Mouse (Mus musculus) hindbrain, embryonic 16.5 days (tissue): Measurements from ENCODE around the gene Rgma. TPM values are rescaled to one million over a fixed set of nuclear protein-coding genes. Genes with fewer than 3 reads are reported as not detected.
A peak's percentile ranks its signal among the peaks of the same experiment; 100 is the strongest.

Experiments used
- ATAC-seq: fragments of 200-750 bp; cut with Nextera tagmentation; 2 replicates; pipeline ENCODE4 v1.8.0; 2017; ENCODE audit warnings: moderate TSS enrichment, moderate library complexity
- H3K27ac ChIP-seq: fragments of 300-500 bp; sonication (generic); 2 replicates; pipeline ENCODE4 v1.5.1; 2014; ENCODE audit warnings: low read depth, mild to moderate bottlenecking, control low read depth, low read length, moderate library complexity
- H3K27me3 ChIP-seq: fragments of 300-500 bp; sonication (generic); replicated peaks from 2 replicates; pipeline ENCODE4 v1.6.1; 2014; ENCODE audit warnings: low read length; ENCODE audit not compliant: control insufficient read depth, insufficient read depth
- H3K36me3 ChIP-seq: fragments of 300-500 bp; sonication (generic); 2 replicates; pipeline ENCODE4 v1.6.1; 2014; ENCODE audit warnings: mild to moderate bottlenecking, low read length, moderate library complexity, mixed read lengths; ENCODE audit not compliant: control insufficient read depth, insufficient read depth
- H3K4me1 ChIP-seq: fragments of 300-500 bp; sonication (generic); 2 replicates; pipeline ENCODE4 v1.6.1; 2014; ENCODE audit warnings: low read depth, low read length; ENCODE audit not compliant: control insufficient read depth, insufficient read depth
- H3K4me2 ChIP-seq: fragments of 300-500 bp; sonication (generic); 2 replicates; pipeline ENCODE4 v1.6.1; 2014; ENCODE audit warnings: mild to moderate bottlenecking, low read length, control low read depth, moderate library complexity
- H3K4me3 ChIP-seq: fragments of 300-500 bp; sonication (generic); 2 replicates; pipeline ENCODE4 v1.5.1; 2014; ENCODE audit warnings: mild to moderate bottlenecking, low read length, control low read depth, moderate library complexity
- H3K9ac ChIP-seq: fragments of 300-500 bp; sonication (generic); 2 replicates; pipeline ENCODE4 v1.6.1; 2014; ENCODE audit warnings: low read depth, mild to moderate bottlenecking, control low read depth, low read length, moderate library complexity
- H3K9me3 ChIP-seq: fragments of 300-500 bp; sonication (generic); 2 replicates; pipeline ENCODE4 v1.6.1; 2014; ENCODE audit warnings: mild to moderate bottlenecking, low read length, moderate library complexity; ENCODE audit not compliant: control insufficient read depth
- WGBS: fragments of 180-500 bp; shearing (Covaris S2); extraction: QIAGEN DNeasy Blood & Tissue Kit; methylation state at CpG from one replicate; pipeline ENCODE4 v1.1.7; 2014; 5-methylcytosine and 5-hydroxymethylcytosine counted together
- polyA plus RNA-seq: library from polyadenylated mRNA; unstranded; fragments of >200 nt; fragmentation: Nextera tagmentation; extraction: Ambion mirVana; gene quantifications from 2 replicates; pipeline ENCODE4 v1.2.1, GENCODE M21; 2015

Gene Rgma
- polyA plus RNA-seq, 1 experiment from 2014 or later: 30.9 TPM

GRCm38 (mm10) chr7:73433637-73434335 is 58.5 kb downstream of the Rgma start:
- Histone ChIP-seq H3K27me3 (no peaks in the 10 kb centered on the region), H3K4me2 (no peak overlapping the region), H3K9me3 (no peaks in the 10 kb centered on the region), H3K27ac (peak overlapping the region; percentile 34; the same call in 1 of the 2 replicates), H3K4me3 (no peak overlapping the region), H3K36me3 (peaks cover 43% of the 10 kb centered on the region), H3K9ac (no peak overlapping the region), H3K4me1 (no peaks in the 10 kb centered on the region)
- peak; percentile 67 for ATAC-seq
- 64% methylated on average over 6 of the region's 6 CpGs for WGBS

DNA sequence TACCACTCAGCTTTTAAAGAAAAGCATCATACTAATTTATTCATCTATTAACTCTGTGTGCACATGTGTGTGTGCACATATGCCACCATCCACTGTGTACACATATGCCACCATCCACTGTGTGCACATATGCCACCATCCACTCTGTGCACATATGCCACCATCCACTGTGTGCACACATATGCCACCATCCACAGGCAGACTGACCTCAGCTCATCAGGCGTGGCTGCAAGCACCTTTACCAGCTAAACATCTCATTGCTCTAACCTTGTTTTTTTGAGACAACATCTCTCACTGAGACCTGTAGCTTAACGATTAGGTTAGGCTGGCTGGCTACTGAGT is 59.0 kb downstream of the Rgma start:
- Histone ChIP-seq H3K36me3 (peaks cover 43% of the 10 kb centered on the region), H3K4me1 (no peaks in the 10 kb centered on the region), H3K4me2 (no peak overlapping the region), H3K27ac (no peak overlapping the region), H3K9ac (no peak overlapping the region), H3K4me3 (no peak overlapping the region), H3K9me3 (no peaks in the 10 kb centered on the region), H3K27me3 (no peaks in the 10 kb centered on the region)
- WGBS: 91% methylated on average over 2 of the region's 2 CpGs
- no peak for ATAC-seq

DNA sequence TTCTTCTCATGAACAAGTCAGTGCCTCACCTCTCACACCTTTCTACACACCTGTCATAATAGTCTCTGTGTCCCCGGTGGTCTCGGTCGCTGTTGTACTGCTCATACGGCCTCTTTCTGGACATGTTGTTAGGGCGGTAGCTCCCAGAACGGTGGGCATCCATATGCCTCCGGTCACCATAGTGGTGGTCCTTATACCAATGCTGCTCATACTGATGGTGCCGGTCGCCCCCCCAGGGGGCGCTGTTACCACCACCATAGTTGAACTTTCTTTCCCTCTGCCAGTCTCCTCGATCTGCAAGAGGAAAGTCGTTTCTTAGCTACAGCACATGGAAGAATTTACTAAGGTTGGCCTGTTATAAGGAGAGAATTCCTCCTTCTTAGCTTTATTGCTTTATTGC is 60.4 kb downstream of the Rgma start:
- Histone ChIP-seq H3K4me2 (no peak overlapping the region), H3K9ac (no peak overlapping the region), H3K27me3 (no peaks in the 10 kb centered on the region), H3K36me3 (peaks cover 52% of the 10 kb centered on the region), H3K27ac (no peak overlapping the region), H3K4me1 (no peaks in the 10 kb centered on the region), H3K4me3 (no peak overlapping the region), H3K9me3 (no peaks in the 10 kb centered on the region)
- 78% methylated on average over 12 of the region's 12 CpGs for WGBS
- 0 out of 2 replicates have a peak, but pooled peaks have one; percentile 21 for ATAC-seq

DNA sequence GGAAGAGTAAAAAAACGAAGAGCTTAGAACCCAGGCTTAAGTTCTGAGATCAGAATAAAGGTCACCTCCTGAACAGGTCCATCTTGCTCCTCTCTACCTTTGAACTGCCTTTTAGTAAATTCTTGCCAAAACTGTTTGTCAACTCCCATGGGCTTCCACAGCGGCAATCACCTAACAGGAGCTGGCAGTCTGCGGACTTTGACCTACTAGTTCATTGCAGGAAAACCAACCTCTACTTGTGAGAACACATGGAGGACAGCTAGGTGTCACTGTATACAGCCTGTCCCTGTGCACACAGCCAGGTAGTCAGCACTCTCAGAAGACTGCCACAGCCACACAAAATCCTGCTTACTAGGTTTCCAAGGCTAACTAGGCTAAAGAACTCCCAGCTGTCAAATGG is 66.5 kb downstream of the Rgma start:
- no peaks in the 10 kb centered on the region for H3K4me1 ChIP-seq
- no peak overlapping the region for H3K9ac ChIP-seq
- peaks cover 69% of the 10 kb centered on the region for H3K36me3 ChIP-seq
- no peak for ATAC-seq
- 96% methylated on average over 3 of the region's 3 CpGs for WGBS
- H3K4me2 ChIP-seq: no peak overlapping the region
- H3K27ac ChIP-seq: no peak overlapping the region
- H3K9me3 ChIP-seq: no peaks in the 10 kb centered on the region
- H3K27me3 ChIP-seq: no peaks in the 10 kb centered on the region
- no peak overlapping the region for H3K4me3 ChIP-seq

GRCm38 (mm10) chr7:73442246-73442645 is 66.9 kb downstream of the Rgma start:
- no peaks in the 10 kb centered on the region for H3K4me1 ChIP-seq

DNA sequence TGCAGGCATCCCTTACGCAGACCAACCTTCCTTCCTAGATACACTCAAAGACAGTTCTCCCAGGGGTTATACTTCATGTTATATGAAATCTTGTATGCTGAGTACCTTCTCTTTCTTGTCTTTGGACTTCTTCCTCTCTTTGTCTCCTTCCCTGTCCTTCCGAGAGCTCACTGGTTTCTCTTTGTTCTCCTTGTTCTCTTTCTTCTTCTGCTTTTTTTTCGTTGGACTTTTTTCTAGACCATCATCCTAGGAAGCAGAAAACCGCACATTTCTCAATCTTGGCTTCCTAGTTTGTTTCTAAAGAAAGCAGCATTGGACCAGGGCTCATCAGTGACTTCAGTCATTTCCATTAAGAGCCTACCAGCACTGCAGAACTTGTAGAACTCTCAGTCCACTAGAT is 76.3 kb downstream of the Rgma start:
- no peaks in the 10 kb centered on the region for H3K27me3 ChIP-seq
- WGBS: 89% methylated on average over 4 of the region's 4 CpGs
- ATAC-seq: no peak
- no peaks in the 10 kb centered on the region for H3K9me3 ChIP-seq
- no peak overlapping the region for H3K9ac ChIP-seq
- H3K4me1 ChIP-seq: no peaks in the 10 kb centered on the region
- H3K4me2 ChIP-seq: no peak overlapping the region
- H3K4me3 ChIP-seq: no peak overlapping the region
- peaks cover 73% of the 10 kb centered on the region for H3K36me3 ChIP-seq
- no peak overlapping the region for H3K27ac ChIP-seq

More at GRCm38 (mm10) chr7:73442246-73442645, 66.9 kb downstream of the Rgma start:
- Histone ChIP-seq H3K36me3 (peaks cover 72% of the 10 kb centered on the region), H3K4me3 (no peak overlapping the region), H3K27me3 (no peaks in the 10 kb centered on the region), H3K27ac (no peak overlapping the region), H3K9me3 (no peaks in the 10 kb centered on the region), H3K9ac (no peak overlapping the region), H3K4me2 (no peak overlapping the region)
- WGBS: 95% methylated on average over 4 of the region's 4 CpGs
- no peak for ATAC-seq

- 95% methylated on average over 3 of the region's 3 CpGs for WGBS
- Histone ChIP-seq H3K4me3 (no peak overlapping the region), H3K9ac (no peak overlapping the region), H3K9me3 (no peaks in the 10 kb centered on the region), H3K27ac (no peak overlapping the region), H3K4me1 (no peaks in the 10 kb centered on the region), H3K4me2 (no peak overlapping the region), H3K36me3 (peaks cover 68% of the 10 kb centered on the region), H3K27me3 (no peaks in the 10 kb centered on the region)
- ATAC-seq: no peak
These were observed 77.0 kb downstream of the Rgma start for GRCm38 (mm10) chr7:73452187-73452808.

DNA sequence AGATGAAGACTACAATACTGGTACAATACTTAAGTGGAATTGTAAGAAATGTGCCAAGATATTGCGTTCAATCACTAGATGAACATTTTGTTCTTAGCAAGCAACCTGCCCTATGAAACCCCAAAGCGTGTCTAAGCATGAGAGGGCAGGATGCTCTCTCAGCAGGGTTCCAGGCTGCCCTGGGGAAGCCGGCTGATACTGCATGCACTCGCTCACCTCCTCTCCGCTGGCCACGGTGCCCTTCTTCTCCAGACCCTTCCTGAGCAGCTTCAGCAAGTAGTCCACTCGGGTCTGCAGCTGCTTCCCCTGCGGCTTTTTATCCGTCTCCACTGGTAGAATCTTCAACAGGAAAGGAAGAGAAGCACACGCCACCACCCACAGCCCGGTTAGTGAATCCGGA is 78.8 kb downstream of the Rgma start:
- H3K27me3 ChIP-seq: no peaks in the 10 kb centered on the region
- WGBS: 80% methylated on average over 12 of the region's 12 CpGs
- no peak for ATAC-seq
- H3K9me3 ChIP-seq: no peaks in the 10 kb centered on the region
- no peak overlapping the region for H3K27ac ChIP-seq
- no peak overlapping the region for H3K4me3 ChIP-seq
- no peaks in the 10 kb centered on the region for H3K4me1 ChIP-seq
- peaks cover 59% of the 10 kb centered on the region for H3K36me3 ChIP-seq
- no peak overlapping the region for H3K9ac ChIP-seq
- no peak overlapping the region for H3K4me2 ChIP-seq

- peaks cover 57% of the 10 kb centered on the region for H3K36me3 ChIP-seq
These were observed 88.2 kb downstream of the Rgma start for GRCm38 (mm10) chr7:73463546-73463945.

More at GRCm38 (mm10) chr7:73463546-73463945, 88.2 kb downstream of the Rgma start:
- no peak overlapping the region for H3K9ac ChIP-seq
- no peaks in the 10 kb centered on the region for H3K4me1 ChIP-seq
- H3K9me3 ChIP-seq: no peaks in the 10 kb centered on the region
- no peak for ATAC-seq
- H3K4me2 ChIP-seq: no peak overlapping the region
- no peak overlapping the region for H3K4me3 ChIP-seq
- H3K27me3 ChIP-seq: no peaks in the 10 kb centered on the region
- 82% methylated on average over 2 of the region's 2 CpGs for WGBS
- no peak overlapping the region for H3K27ac ChIP-seq
